Mouse (Mus musculus) kidney, adult 8-10 months (tissue): Measurements from ENCODE around the gene Olfr1051.
"Not testable (repeated sequence)": the region's sequence is repeated elsewhere in the genome, so short reads cannot be mapped to it uniquely, and the experiment has no call there.

Experiments used
- DNase-seq, 2 experiments: peaks; one replicate each; pipeline ENCODE4 v3.0.0; 2022

Olfr1051 gene

DNA sequence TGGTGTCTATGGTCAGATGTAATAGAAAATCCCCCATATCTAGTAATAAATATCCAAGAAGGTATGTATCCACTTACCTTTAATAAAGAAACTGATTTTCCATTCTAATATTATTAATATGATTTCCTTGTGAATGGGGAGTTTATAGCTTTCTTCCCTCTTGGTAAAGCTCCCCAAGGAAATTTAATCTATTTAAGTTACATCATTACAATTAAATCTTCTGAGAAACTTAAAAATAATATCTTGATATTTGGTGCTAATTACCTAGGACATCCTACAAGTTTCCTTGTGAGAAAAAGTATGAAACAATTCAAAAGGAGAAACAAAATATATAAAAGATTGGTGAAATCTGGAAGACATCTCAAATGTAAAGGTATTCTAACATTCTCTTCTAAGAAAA is at the start of gene Olfr1051:
TSS of gene Olfr1051 (minus strand) at position 101 of the 400 bp plus-strand sequence.
- not testable (repeated sequence) for DNase-seq

DNA sequence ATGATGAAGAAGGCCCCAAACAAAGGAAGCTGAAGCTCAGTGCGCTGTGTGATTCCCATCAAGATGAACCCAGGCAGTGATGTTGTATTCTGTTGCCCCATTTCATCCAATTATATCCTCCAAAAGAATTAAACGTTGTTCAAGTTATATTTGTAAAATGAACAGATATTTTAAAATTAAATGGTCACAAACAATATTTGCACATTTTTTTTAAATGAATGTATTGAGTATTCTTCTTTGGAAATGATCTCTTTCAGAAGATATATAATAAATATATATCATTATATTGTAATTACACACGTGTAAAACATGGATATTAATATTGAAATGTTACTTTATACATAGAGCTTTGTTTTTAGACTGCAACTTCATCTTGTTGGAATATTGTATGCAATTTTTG is 36.3 kb upstream of the Olfr1051 start, which contains the start of gene Olfr1053:
TSS of gene Olfr1053 (minus strand) at position 101 of the 400 bp plus-strand sequence.
- no peak for DNase-seq

DNA sequence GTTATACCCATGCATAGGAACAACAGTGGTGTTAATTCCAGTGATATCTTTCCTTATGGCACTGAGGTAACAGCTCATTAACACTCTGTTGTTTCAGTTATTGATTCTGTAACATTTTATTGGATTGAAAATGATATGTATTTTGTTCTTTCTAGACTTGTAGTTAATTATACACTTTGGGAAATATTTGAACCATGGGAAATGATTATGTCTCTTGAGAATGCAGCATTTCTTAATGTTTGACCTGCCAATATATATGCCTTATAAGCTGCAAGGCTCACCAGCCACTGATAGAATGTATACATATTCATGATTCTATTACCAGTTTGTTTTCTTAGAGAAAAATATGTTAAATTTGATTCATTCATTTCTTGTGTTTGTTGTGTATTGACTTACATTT is 13.3 kb upstream of the Olfr1051 start, which contains the start of gene Olfr1052:
TSS of gene Olfr1052 (plus strand) at position 301 of the 400 bp plus-strand sequence.
- no peak for DNase-seq

DNA sequence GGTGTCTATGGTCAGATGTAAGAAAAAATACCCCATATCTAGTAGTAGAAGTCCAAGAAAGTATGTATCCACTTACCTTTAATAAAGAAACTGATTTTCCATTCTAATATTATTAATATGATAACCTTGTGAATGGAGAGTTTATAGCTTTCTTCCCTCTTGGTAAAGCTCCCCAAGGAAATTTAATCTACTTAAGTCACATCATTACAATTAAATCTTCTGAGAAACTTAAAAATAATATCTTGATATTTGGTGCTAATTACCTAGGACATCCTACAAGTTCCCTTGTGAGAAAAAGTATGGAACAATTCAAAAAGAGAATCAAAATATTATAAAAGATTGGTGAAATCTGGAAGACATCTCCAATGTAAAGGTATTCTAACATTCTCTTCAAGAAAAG is 20.7 kb downstream of the Olfr1051 start, which contains the start of gene Olfr1049:
TSS of gene Olfr1049 (minus strand) at position 101 of the 400 bp plus-strand sequence.
- DNase-seq = not testable (repeated sequence)

DNA sequence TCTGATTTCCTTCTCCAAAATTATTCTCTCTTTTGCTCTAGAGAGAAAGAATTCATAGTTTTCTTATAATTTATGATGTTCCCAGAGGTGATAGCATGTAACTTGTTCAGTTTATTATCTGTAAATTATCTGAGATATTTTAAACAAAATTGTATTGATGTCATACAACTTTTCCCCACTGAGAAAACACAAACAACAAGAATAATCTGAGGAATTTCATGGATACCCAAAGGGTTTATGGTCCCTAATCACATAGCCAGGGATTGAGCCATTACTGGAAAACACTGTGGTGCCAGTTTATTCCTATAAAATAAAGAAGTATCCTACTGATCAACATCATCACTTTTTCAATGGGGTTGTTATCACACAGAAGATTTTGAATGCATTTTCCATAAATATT is 38.7 kb downstream of the Olfr1051 start, which contains the start of gene Olfr1048:
TSS of gene Olfr1048 (minus strand) at position 101 of the 400 bp plus-strand sequence.
- no peak for DNase-seq

DNA sequence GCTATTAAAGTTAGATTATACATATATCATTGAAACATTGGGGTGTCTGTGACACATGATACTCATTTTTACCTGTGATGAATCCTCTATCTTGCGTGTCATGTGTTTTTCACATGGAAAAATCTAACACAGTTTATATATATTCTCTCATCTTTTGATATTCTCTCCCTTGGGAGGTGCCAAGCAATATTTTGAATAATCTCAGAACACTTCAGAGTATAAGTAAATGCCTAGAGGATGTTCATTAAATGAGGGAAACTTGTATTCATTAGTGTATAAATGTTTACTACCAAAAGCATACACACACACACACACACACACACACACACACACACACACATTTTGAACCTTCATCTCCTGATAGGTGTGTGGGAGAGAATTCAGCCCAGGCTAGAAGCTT is 47.6 kb downstream of the Olfr1051 start, which contains the start of gene Olfr1047:
TSS of gene Olfr1047 (minus strand) at position 101 of the 400 bp plus-strand sequence.
- DNase-seq = no peak
